Mouse (Mus musculus) lung, adult 2 months (tissue): Measurements from ENCODE around the gene Gk.

Source experiments
- CTCF ChIP-seq: fragments of 200-500 bp; IDR thresholded peaks from 2 replicates; pipeline ENCODE4 v1.5.1; 2011; ENCODE audit warnings: mild to moderate bottlenecking, low read length, control low read depth; ENCODE audit not compliant: insufficient read depth
- POLR2A ChIP-seq: fragments of 200-500 bp; IDR thresholded peaks from 2 replicates; pipeline ENCODE4 v1.6.1; 2011; ENCODE audit warnings: low read depth, mild to moderate bottlenecking, control low read depth, low read length, borderline replicate concordance; ENCODE audit errors: extremely low read depth

DNA sequence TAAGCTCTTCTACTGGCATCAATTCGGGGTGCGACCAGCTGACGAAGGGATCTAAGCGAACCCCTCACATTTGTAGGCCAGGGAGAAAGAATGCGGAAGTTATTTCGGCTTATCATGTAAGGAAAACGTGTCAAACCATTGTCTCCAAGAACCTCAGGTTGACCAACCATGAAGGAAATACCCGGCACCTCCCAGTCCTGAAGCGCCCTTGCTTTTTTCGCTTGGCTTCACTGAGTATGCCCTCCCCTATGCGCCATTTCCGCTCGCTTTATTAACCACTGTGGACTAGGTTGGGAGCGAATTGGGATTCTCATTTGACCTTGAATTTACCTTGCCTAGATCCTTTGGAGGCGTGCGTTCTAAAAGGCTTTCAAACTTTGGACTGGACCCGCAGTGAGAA lies 522 bp upstream of the Gk start:
- TF ChIP-seq CTCF (no peak), POLR2A (peak; percentile 20; the same call in 1 of the 2 replicates)
